Mouse (Mus musculus): Measurements from ENCODE around the gene Cops3.

GRCm38 (mm10) chr11:59801881-59802280, 37.8 kb downstream of the Cops3 start:
- TF ChIP-seq CTCF (IDR thresholded peaks at IDR 0.05; ENCODE audit: low read depth): no peak
- no peak for TF ChIP-seq EP300 (IDR thresholded peaks at IDR 0.05; ENCODE audit: low read depth)
